Mouse (Mus musculus) C2C12 (cell line): Measurements from ENCODE around the gene Gfpt2.

Experiments
- CEBPB ChIP-seq: IDR thresholded peaks from one replicate; pipeline ENCODE4 v1.6.1; 2011; ENCODE audit warnings: low read depth, mild to moderate bottlenecking, control low read depth, moderate library complexity
- CTCF ChIP-seq: IDR thresholded peaks from one replicate; pipeline ENCODE4 v1.5.1; 2011; ENCODE audit not compliant: control insufficient read depth, insufficient read depth, insufficient read length
- MAX ChIP-seq: IDR thresholded peaks from one replicate; pipeline ENCODE4 v1.6.1; 2011; ENCODE audit warnings: mild to moderate bottlenecking, control low read depth
- MYOG ChIP-seq: IDR thresholded peaks from one replicate; pipeline ENCODE4 v1.6.1; 2011; ENCODE audit not compliant: control insufficient read depth, insufficient read length; ENCODE audit errors: extremely low read depth
- USF1 ChIP-seq: IDR thresholded peaks from one replicate; pipeline ENCODE4 v1.6.1; 2011; ENCODE audit warnings: low read depth, mild to moderate bottlenecking, control low read depth, moderate library complexity

GRCm38 (mm10) chr11:49822337-49822736 lies 28.4 kb downstream of the Gfpt2 start:
- TF ChIP-seq CTCF (no peak), CEBPB (no peak), MYOG (no peak), MAX (no peak), USF1 (no peak)
